Mouse (Mus musculus): ENCODE data around the gene Paxx.

Paxx gene

DNA sequence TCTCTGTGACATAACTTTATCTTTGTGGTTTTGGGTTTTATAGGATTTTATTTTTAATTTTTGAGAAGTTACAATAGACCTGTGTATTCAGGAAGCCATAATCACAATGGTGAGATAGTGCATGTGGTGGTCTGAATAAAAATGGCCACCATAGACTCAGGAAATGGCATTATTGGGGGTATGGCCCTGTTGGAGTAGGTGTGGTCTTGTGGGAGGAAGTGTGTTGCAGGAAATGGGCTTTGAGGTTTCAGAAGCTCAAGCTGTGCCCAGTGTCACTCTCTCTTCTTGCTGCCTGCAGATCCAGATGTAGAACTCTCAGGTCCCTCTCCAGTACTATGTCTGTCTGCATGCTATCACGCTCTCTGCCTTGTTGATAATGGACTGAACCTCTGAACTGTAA is 19.6 kb upstream of the Paxx start:
- DNase-seq (ENCODE audit: low spot score in 2 of 2) = no peak

DNA sequence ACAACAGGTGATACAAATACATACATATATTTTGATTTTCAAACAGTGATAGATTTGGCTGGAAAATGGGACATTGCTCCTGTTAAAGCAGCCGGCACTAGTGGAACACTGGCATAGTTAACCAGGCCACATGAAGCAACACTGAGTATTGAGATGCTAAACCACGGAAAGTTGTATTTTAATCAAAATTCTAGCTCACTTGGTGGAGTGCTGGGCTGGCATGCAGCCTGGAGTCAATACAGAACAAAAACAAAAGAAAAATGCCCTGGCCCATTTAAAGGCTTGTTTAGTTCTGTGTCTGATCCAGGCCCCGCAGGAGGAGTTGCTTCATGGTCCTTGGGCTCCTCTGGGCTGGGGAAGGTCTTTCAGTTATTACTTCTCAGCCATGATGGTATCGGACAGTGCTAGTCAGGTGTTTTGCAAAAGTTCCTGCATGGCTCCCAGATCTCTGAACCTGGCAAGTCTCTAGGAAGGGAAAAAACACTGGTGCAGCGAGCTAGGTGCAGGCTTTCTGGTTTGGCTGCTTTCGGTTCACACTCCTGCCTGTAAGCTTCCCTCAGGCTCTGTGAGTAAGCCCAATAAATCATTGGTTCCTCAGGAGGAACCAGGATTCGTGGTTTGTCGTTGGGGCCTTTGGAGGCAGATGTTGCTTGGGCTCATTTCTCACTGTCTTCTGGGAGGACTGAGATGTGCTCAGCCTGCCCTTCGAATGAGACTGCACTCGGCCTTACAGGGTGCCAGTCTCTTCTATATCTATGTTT is 18.8 kb upstream of the Paxx start:
- no peak for DNase-seq (ENCODE audit: low spot score in 2 of 2)

DNA sequence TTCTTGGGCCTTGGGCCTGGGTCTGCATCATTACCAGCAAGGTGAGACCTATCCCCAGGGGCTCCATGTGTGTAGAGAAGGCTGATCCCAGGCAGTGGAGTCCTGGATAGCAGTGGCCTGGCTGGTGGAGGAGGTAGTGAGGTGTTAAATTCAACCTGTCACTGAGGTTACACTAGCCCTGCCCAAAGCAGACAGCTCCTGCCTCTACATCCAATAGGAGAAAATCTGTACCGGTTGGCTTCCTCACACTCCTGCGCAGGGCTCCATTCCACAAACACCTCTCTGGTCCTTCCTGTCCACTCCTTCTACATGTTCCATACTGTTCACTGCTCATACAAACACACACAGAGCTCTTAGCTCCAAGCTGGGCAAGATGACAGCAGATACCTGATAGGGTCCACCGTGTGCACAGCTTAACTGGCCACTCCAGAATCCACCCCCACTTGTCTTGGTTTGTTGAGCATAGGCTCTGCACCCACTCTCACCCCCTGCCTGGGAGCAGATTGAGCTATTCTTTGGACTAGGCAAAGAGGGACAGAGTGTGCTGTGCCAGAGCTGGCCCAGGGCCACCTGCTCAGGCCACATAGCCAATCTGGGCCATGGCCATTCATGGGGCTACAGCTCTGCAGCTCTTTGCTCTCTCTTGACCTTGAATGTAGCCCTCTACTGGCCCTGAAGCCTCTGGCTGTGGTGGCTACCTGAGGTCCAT is 17.2 kb upstream of the Paxx start:
- no peak for DNase-seq (ENCODE audit: low spot score in 2 of 2)

DNA sequence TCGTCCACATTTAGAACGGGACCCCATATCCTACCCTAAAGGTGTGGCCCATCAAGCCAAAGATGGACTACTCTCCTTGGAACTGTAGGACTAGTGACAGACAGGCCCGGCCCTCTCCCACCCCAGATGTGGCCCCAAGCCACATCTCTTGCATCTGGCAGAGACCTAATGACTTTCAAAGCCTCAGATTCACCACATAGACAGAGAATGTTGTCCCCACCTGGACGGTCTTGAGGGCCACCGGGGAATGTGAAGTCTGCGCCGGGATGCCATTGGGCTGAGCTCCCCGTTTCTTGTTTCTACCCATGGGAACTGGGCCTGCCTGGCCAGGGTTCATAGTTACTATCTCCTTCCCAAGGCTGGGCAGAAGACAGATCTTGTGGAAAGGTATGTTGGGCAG is 16.6 kb upstream of the Paxx start:
- DNase-seq (ENCODE audit: low spot score in 2 of 2) = no peak

DNA sequence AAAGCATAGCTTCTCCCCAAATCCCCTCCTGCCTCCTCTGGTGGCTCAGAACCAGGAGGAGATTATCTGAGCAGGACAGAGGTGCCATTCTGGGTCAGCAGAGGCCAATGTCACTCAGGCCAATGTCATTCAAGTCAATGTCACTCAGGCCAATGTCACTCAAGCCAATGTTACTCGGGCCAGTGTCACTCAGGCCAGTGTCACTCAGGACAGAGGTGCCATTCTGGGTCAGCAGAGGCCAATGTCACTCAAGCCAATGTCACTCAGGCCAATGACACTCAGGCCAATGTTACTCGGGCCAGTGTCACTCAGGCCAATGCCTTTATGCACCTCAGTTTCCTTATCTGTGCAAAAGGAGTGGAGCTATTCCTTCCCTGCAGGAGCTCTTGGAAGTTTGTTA is 11.7 kb upstream of the Paxx start:
- no peak for DNase-seq (ENCODE audit: low spot score in 2 of 2)

DNA sequence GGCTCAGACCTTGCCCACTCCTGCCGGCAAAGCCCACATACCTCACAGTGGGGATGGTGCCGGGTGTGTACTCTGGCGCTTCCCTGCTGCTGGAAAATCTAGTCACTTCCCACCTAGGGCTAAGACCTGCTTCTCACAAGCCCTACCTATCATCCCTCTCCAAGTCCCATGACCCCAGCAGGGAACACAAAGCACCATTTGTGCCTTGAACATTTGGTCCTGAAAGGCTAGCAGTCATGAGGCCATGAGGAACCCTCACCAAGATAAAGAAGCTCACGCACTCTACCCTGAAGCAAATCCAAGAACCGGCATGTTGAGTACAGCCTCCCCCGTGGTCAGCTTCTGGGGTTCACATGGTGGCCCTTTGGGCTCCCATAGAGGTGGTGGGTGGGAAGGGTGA is 9.1 kb upstream of the Paxx start, which contains the start of gene Ptgds:
Gene Ptgds, minus strand, starts transcription at position 78 of the 400 bp plus-strand sequence.
- no peak for DNase-seq (ENCODE audit: low spot score in 2 of 2)

DNA sequence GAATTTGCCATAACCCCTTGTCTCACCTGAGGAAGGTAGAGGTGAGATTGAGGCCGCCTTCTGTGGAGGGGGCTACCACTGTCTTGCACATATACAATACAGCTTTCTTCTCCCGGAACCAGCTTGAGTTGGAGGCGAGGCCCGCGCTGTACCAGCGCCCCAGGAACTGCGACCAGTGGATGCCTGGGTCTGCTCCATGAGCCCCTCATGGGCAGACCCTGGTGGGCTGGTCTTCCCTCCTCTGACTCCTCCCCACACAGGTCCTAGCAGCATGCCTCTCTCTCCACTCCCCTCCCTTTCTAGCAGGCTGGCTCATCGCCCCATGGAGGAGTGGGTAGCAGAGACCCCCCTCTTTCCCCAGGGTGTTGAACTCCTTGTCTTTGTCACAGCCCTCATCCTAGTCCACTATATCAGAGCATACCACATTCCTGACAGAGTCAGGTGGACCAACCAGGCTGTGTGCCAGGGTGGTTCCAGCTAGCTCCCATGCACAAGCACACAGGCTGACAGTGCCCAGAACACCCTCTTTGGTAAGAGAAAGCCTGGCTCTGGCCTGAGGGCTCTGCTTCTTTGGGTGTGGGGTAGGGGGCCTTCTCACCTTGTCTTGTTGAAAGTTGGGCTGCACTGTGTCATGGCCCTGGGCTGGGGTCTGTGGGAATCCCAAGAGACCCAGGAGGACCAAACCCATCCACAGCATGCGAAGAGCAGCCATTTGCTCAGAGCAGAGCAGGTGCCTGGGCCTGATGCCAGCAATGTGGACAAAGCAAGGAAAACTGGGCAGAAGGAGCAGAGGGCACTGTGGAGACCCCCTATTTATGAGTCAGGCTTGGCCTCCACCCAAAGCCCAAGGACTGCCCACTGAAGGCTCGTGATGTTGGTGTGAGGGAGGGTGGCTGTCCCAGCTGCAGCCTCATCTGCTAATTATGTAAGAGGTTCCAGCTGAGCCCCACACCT is 8.3 kb upstream of the Paxx start:
- no peak for DNase-seq (ENCODE audit: low spot score in 2 of 2)

DNA sequence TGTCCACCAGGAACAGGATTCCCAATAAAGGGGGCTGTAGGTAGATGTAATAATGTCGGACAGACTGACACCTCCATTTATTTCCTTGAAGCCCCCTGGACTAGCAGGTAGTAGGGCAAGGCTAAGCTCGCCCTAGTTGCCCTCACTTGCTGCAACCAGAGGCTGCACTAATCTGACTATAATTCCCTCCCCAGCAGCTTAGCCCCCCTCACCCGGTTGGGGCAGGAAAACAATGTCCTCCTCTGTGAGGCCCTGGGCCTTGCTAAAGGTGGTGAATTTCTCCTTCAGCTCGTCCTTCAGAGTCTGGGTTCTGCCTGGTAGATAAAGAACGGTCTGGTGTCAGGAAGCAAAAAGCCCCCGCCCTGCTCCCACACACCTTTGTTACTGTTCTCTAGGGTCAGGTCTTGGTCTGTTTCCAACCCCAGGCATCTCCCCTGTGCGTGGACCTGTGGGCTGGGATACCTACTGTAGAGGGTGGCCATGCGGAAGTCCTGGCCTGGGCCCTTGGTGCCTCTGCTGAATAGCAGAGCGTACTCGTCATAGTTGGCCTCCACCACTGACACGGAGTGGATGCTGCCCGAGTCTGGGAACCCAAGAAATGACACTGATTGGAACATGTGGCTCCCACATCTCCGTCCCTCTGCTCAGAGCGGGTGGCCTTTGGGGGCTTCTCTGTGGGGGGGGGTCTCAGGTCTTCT is 6.9 kb upstream of the Paxx start:
- DNase-seq (ENCODE audit: low spot score in 2 of 2) = no peak

DNA sequence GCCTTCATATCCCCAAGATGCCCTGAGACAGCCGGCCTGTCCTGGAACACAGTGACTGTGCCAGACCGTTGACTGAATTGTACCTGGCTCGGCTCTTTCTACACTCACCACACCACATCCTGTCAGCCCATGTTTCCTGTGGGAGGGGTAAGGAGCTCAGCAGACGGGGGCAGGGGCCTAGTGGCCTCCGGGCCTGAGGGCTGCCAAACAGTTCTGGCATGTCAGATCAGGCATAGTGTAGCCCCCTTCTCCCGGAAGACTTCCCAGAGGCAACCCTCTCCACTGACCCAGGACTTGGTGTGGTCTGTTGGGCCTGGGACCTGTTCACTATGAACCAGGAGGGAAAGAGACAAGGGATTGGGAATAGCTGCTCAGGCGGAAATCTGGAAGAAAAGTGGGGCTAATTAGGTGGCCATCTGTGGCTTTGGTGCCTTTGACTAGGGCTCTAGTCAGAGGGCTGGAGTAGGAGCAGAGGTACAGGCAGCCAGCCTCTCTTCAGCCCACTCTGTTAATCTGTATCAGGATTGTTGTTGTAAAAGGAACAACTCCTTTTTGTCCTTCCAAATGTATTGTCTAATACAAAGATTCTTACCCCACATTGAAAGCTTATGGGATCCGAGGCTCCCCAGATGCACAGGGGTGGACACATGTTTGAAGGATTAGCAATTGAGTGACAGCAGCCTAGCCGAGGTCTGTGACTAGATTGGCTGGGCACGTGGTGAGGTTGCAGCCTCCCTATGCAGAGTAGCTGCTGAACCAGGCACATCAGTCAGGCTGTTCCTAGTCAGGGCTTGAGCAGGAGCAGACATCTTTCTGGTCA is 5.1 kb upstream of the Paxx start:
- DNase-seq (ENCODE audit: low spot score in 2 of 2) = no peak

DNA sequence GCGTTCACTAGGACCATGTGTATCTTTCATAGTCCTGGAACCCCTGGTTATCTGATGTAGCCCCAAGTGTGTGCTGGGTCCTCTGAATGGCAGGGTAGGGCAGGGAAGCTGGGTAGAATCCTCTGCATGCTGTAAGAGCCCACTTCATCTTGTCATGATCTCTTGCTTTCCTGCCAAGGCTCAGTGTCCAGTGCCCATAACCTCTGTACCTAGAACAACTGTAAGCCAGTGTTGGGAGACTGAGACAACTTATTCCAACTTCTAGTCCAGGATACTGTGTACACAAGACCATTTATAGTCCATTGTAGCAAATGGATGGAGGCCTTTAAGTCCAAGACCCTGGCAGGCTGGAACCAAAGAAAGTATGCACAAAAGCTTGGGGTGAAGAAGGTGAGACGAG is 4.4 kb upstream of the Paxx start:
- DNase-seq (ENCODE audit: low spot score in 2 of 2) = no peak

DNA sequence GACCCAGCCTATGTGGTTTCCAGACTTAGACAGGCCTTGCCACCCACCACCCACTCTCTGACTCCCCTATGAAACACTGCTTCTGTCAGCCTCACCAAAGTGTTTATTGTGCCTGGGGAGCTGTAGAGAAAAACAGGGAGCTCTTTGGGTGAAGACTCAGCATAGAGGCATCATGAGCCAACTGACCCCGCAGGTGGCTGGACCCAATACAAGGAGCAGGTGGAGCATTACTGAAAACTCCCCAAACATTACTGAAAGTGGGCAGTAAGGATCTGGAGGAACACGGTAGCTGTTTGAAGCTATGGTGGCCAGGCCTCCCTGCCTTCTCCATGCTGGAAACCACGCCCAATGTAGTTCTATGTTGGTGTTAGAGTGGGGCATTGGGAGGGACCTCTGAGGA is 2.7 kb upstream of the Paxx start:
- DNase-seq (ENCODE audit: low spot score in 2 of 2) = no peak

DNA sequence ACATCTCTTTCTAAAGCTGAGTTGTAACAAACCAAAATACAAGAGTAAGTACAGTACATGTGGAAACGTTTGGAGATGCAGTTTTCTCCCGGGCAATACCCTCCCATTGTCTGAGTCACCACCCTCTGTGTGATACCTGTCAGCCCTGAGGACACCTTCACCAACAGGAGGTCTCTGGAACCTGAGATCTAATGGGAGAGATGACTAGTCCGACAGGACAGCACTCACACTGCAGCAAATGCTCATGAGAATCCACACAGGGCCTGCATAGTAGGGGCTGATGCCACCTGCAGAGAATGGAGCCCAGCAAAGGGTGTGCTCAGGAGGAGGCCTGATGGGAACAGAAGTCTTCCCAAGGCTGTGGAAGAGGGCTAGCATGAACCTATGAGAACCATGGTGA is 513 bp upstream of the Paxx start:
- DNase-seq (ENCODE audit: low spot score in 2 of 2) = no peak

DNA sequence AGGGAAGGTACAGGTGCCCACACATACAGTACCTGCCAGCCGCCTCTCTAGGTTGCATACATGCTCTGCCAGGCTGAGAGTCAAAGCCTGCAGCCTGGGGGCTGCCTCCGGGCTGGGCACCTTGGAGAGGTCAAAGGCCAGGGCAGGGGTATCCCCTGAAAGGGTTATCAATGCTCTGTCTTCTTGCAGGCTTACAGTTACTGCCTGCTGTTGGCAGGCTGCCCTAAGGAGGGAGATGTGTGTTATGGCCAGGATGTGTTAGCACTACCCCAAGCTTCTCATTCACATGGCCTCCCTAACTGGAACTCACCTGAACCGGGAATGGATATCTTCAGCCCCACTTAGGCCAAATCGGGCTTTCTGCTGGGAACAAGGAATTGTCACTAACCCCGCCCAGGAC is 759 bp downstream of the Paxx start:
- DNase-seq (ENCODE audit: low spot score in 2 of 2) = no peak

DNA sequence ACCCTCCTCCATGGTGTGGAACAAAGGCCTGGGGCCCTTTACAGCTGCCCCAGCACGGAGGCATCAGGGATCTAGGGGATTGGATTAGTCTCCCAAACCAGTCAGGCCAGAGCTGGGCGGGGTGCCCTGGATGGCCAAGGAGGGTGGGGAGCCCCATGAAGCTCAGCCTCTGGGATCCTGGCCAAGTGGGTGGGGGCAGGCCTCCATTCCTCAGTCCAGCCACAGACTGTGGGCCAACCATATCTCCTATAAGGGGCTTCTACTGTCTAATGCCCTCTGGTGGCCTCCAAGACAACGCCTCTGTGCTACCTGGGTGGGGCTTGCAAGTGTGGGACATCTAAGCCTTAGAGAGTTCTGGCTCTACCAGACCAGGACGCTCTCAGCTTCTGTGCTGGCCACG is 2.0 kb downstream of the Paxx start:
- DNase-seq (ENCODE audit: low spot score in 2 of 2) = peak; percentile 67 to 80

DNA sequence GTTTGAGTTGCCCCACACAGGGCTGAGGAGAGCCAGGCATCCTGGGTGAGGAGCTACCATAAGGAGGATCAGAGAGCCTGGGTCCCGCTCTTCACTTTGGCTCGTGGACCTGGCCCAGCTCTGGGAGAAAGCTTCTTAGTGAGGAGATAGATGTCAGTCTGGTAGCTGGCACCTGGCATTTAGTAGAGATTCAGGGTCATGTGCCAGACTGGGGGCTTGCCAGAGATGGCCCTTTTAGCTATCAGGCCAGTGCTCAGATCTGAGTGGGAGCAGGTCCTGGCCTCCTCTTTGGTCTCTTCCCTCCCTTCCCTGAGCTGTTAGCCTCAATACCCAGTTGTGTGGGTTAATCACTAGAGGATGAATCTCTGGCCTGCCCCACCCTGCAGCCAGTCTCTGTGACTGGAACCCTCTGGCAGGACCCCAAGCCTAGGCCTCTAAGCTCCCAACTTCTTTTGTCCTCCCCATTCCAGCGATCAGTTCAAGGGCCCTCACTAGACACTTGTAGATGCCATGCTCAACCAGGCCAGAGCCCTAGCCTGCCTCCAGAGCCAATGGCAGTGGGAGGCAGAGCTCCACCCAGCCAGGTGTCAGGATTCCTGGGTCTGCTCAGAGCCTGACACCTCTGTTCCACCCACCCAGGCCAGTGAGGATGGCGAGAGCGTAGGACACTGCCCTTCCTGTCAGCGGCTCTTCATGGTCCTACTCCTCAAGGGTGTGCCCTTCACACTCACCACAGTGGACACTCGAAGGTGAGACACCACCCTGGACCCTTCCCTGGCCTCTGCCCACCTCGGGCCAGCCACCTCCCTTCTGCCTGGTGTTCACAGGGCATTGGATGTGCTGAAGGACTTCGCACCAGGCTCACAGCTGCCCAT is 3.6 kb downstream of the Paxx start:
- no peak for DNase-seq (ENCODE audit: low spot score in 2 of 2)

DNA sequence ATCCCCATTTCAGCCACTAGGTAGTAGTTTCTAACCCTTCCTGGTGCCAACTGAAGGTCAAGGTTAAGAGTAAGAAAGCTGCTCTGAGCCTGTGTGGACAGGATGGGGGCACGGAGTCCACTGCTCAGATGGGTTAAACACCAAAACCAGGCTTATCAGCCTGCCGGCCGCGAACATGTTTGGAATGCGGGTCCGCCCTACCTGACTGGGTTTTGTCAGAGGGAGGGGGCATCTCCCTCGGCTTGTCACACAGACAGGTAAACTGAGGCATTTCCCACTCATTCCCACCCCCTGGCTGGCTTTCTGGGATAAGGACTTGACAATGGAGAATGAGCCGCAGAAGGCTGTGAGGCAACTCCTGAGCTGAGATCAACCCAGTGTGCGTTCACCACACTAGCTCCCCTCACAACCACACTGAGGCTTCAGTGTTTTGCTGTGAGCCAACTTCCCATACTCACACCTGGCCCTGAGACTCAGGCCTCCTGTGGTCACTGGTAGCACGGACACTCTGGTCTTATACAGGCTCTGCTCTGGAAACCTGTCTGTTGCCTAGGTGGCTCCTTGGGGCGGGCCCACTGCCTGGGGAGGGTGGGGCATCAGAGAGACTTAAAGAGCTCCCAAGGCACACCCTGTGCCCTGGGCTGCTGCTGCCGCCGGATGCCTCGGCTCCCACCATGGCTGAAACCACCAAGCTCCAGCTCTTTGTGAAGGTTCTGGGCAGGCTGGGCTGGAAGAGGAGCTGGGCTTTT is 4.5 kb downstream of the Paxx start, which contains the start of gene Clic3:
Gene Clic3, plus strand, starts transcription at position 634 of the 749 bp plus-strand sequence.
- DNase-seq (ENCODE audit: low spot score in 2 of 2) = no peak

DNA sequence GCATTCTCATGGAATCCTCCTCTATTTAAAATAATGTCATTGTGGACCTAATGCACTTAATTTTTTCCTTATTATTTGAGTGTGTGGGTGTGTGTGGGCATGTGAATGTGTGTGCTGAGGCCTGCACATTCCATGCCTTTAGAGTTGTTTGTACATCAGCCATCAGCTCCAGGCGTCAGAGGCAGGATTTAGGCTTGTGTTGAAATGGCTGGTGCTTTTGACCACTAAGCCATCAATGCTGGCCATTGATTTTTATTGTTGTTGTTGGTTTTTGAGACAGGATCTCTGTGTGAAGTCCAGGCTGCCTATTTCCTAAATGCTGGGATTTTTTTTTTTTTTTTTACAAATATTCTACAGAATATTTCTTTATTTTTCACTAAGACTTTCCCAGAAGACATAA is 7.9 kb downstream of the Paxx start:
- no peak for DNase-seq (ENCODE audit: low spot score in 2 of 2)

DNA sequence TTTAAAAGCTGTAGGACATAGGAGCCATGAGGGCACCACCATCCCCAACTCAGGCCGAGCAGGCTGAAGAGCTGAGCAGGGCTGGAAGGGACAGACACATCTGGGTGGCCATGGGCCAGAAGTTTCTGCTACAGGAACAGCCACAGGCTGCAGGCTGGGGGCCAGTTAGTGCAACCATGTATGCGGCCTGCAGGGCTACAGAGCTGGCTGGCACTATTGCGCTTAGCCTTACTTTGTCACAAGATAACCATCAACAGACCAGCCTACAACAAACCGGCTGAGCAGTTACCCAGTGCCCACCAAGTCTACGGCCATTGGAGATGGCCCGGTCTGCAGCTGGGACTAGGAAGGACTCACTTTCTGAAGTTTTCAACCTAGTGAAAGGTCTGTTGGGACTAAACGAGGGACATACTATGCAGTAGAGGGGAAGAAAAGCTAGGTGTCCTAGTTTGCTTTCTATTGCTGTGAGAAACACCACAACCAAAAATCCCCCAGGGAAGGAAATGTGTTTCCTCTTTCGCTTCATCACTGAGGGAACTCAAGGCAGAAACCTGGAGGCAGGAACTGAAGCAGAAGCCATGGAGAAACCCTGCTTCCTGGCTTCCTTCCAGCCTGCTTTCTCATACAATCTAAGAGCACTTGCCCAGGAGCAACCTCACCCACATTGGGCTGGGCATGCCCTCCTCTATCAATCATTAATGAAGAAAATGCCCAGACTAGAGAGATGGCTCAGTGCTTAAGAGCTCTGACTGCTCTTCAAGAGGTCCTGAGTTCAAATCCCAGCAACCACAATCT is 9.8 kb downstream of the Paxx start:
- no peak for DNase-seq (ENCODE audit: low spot score in 2 of 2)
